Mouse (Mus musculus): Measurements from ENCODE around the gene Acsl6.

DNA sequence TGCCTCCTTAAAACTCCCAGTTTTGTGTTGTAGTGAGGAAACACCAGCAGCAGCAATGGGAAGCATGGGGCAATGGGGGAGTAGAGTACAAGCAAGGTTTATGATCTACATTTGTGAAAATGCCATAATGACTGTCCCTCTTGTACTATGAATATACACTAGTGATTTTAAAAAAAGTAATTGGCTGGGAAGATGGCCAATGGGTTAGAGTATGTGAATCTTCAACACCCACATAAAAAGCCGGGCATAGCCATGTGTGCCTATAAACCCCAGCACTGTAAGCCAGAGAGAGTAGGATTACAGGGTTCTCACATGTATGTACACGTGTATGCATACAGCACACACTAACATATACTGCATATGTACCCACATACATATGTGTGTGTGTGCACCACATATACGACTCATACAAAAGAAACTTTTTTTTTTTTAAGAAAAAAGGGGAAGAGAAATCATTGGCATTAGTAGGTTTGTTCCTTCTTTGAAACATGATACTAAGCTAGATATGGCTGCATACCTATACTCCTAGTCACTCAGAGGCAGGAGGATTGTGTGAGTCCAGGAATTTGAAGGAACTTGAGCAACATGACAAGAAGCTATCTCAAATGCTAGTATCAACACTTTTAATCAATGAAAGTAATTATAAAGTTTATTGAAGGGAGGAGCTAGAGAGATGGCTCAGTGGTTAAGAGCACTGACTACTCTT lies 34.3 kb upstream of the Acsl6 start:
- TF ChIP-seq GATA1 (IDR thresholded peaks at IDR 0.05; ENCODE audit: borderline replicate concordance, low read length) (no peak), FLI1 (IDR thresholded peaks at IDR 0.05; ENCODE audit: low read length) (no peak)

All from megakaryocyte, embryonic 14.5 days (primary cell).